Mouse (Mus musculus) midbrain, embryonic 10.5 days (tissue): Measurements from ENCODE around the gene Tgfbrap1. TPM values are rescaled to one million over a fixed set of nuclear protein-coding genes. Genes with fewer than 3 reads are reported as not detected.
"Not testable (repeated sequence)": the region's sequence is repeated elsewhere in the genome, so short reads cannot be mapped to it uniquely, and the experiment has no call there.

Experiments used
- DNase-seq: peaks from one replicate; pipeline ENCODE4 v3.0.0-alpha.2; 2017; ENCODE audit warnings: low spot score
- H3K27ac ChIP-seq: fragments of 300-500 bp; sonication (generic); replicated peaks from 2 replicates; pipeline ENCODE4 v1.5.1; 2016; ENCODE audit warnings: mild to moderate bottlenecking
- H3K27me3 ChIP-seq: fragments of 300-500 bp; sonication (generic); 2 replicates; pipeline ENCODE4 v1.6.1; 2016; ENCODE audit warnings: low read depth, mild to moderate bottlenecking; ENCODE audit not compliant: poor library complexity, severe bottlenecking
- H3K36me3 ChIP-seq: fragments of 300-500 bp; sonication (generic); 2 replicates; pipeline ENCODE4 v1.6.1; 2016; ENCODE audit warnings: mild to moderate bottlenecking, moderate library complexity
- H3K4me1 ChIP-seq: fragments of 300-500 bp; sonication (generic); 2 replicates; pipeline ENCODE4 v1.6.1; 2016
- H3K4me3 ChIP-seq: fragments of 300-500 bp; sonication (generic); 2 replicates; pipeline ENCODE4 v1.5.1; 2016; ENCODE audit warnings: mild to moderate bottlenecking, moderate library complexity
- H3K9me3 ChIP-seq: fragments of 300-500 bp; sonication (generic); replicated peaks from 2 replicates; pipeline ENCODE4 v1.6.1; 2016; ENCODE audit warnings: mild to moderate bottlenecking
- WGBS: fragments of 180-500 bp; shearing (Covaris S2); methylation state at CpG from one replicate; pipeline ENCODE4 v1.1.7; 2016; 5-methylcytosine and 5-hydroxymethylcytosine counted together
- microRNA-seq: library from miRNA; unstranded; fragments of <30 nt; microRNA quantifications from one replicate; pipeline ENCODE4, GENCODE M21; 2017
- polyA plus RNA-seq: library from polyadenylated mRNA; unstranded; fragments of >200 nt; fragmentation: Nextera tagmentation; extraction: Ambion mirVana; gene quantifications from 2 replicates; pipeline ENCODE4 v1.2.1, GENCODE M21; 2016

The Tgfbrap1 gene
- polyA plus RNA-seq, 1 experiment from 2014 or later = 13.5 TPM

DNA sequence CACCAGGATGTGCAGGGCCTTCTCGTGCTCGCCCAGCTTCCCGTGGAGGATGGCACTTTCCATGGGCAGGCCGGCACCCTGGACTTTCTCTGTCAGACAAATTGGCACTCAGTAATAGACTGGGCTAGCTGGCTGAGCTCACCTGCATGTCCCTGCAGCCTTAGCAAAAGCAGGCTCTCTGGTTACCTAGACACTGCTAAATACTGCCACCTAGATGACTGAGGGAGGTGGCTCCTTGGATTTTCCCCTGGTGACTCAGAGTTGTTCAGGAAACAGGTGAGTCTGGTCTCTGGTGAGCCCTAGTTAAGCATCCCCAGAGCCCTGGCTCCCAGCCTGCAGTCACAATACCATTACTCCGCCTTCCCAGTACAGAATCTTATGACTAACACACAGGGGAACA is 46.5 kb downstream of the Tgfbrap1 start:
- Histone ChIP-seq H3K36me3 (peaks cover 76% of the 10 kb centered on the region), H3K4me1 (no peaks in the 10 kb centered on the region; the same call in 1 of the 2 replicates), H3K27me3 (no peaks in the 10 kb centered on the region), H3K9me3 (no peaks in the 10 kb centered on the region), H3K4me3 (no peak overlapping the region), H3K27ac (no peak overlapping the region)
- no peak for DNase-seq
- WGBS = 90% methylated on average over 5 of the region's 5 CpGs

DNA sequence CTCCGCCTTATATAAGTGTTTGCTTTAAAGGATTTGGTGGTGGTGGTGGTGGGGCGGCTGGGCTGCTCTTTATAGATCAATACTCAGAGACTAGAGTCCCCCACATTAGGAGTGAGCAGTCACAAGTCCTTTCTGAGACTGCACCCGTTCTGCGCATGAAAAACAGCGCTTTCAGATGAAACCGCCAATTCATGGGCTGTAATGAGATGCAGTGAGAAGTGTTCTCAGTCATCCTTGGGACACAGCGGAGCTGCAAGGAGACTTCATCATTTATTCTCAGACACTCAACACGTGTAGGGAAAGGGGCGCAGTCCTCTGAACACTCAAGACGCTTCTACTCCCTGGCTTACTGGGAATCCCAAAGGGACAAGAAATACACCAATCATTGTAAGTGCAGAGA is 50.6 kb downstream of the Tgfbrap1 start:
- no peak for DNase-seq
- no peak overlapping the region for H3K27ac ChIP-seq
- no peak overlapping the region for H3K4me3 ChIP-seq
- 93% methylated on average over 10 of the region's 10 CpGs for WGBS
- H3K9me3 ChIP-seq = no peaks in the 10 kb centered on the region
- no peaks in the 10 kb centered on the region; the same call in 1 of the 2 replicates for H3K4me1 ChIP-seq
- peaks cover 39% of the 10 kb centered on the region for H3K36me3 ChIP-seq
- H3K27me3 ChIP-seq = no peaks in the 10 kb centered on the region

DNA sequence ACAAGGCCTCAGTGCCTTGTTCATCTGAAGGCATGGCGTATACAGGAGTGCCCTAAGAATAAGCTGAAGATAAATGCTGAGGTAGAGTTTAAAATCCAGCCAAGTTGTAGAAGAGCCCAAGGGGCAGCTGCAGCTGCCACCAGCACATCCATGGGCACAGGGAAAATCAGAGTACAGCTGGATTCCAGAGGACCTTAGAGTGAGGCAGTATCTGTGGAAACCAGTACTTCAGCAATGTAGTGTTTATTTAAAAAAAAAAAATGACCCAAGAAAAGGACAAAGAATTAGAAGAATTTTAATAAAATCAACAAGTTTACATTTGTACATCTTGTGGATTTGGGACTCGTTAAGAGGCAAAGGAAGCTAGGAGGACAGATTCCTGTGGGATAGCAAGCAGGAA is 51.4 kb downstream of the Tgfbrap1 start:
- Histone ChIP-seq H3K27ac (no peak overlapping the region), H3K4me3 (no peak overlapping the region), H3K27me3 (no peaks in the 10 kb centered on the region), H3K4me1 (no peaks in the 10 kb centered on the region; the same call in 1 of the 2 replicates), H3K36me3 (peaks cover 33% of the 10 kb centered on the region), H3K9me3 (no peaks in the 10 kb centered on the region)
- no peak for DNase-seq
- WGBS = 87% methylated on average over 2 of the region's 2 CpGs

DNA sequence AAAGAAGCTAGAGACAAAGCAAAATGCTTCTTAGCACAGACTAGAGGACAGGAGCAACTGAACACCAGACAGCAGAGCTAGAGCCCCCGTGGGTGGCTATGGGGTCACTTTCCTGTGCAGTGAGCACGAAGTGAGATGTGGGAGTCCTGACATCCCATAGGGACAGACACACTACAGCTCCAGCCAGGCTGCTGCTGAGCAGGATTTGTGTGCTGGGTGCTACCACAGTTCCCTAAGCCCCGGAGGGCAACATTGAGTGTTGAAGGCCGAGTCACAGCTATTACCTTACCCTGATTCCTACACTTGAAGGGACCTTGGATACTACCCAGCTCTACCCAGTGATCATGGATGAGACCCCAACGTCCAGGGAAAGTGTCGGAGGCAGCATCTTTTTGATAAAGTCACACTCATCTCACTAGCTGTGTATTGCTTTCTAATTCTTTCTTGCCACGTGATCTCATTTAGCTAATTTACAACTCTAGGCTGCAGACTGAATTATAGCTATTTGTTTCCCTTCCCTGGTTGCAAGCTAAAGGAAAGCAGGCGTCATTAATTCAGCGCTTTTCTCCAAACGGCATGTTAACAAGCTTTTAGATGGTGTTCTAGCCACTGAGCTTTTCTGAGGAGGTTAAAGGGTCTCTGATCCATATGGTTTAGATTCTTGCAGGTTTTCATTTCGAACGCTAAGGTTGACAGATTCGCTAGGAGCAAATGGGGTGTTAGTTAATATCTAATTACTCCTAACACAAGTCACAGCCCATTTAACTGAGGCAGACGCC is 53.0 kb downstream of the Tgfbrap1 start:
- H3K4me3 ChIP-seq = no peak overlapping the region
- H3K9me3 ChIP-seq = no peaks in the 10 kb centered on the region
- DNase-seq = no peak
- WGBS = 81% methylated on average over 14 of the region's 14 CpGs
- no peaks in the 10 kb centered on the region for H3K27me3 ChIP-seq
- no peak overlapping the region for H3K27ac ChIP-seq
- H3K4me1 ChIP-seq = no peaks in the 10 kb centered on the region; the same call in 1 of the 2 replicates
- H3K36me3 ChIP-seq = peaks cover 17% of the 10 kb centered on the region

DNA sequence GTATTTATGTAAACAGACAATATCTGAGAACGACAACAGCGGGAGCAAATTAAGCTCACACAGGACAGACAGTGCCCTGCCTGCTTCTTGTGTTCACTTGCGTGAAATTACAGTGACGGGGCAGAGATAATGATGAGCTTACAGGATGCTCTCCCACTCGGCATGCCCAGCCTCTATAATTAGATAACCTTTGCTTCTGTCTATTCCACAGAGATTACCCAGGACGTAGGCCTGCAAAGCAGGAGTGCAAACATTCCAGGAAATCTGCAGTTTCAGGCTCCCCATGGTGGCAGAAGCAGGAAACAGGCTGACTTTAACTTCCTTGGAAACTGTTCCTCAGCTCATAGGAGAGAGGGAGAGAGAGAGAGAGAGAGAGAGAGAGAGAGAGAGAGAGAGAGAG is 56.2 kb downstream of the Tgfbrap1 start:
- H3K9me3 ChIP-seq = no peaks in the 10 kb centered on the region
- no peaks in the 10 kb centered on the region for H3K36me3 ChIP-seq
- no peaks in the 10 kb centered on the region for H3K4me1 ChIP-seq
- DNase-seq = no peak
- 71% methylated on average over 6 of the region's 6 CpGs for WGBS
- H3K27me3 ChIP-seq = no peaks in the 10 kb centered on the region
- no peak overlapping the region for H3K27ac ChIP-seq
- H3K4me3 ChIP-seq = no peak overlapping the region

DNA sequence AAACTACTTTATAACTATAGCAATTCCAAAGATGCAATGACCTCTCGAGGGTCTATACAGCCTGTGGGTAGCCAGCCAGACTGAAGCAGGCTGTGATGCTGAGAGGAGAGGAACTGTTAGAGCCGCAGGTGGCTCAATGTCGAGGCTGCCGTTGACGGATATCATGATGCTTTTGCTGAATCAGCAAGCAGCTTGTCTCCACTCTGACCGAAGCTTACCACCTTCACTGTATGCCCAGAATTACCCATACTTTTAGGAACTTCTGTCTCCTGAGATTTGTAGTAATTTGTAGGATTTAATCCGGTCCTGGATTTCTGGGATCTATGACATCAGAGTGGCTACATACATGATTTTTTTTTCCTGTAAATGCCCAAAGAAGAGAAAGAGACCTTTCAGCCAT is 62.4 kb downstream of the Tgfbrap1 start:
- Histone ChIP-seq H3K36me3 (no peaks in the 10 kb centered on the region), H3K4me3 (no peak overlapping the region), H3K4me1 (no peaks in the 10 kb centered on the region), H3K27me3 (no peaks in the 10 kb centered on the region), H3K9me3 (no peaks in the 10 kb centered on the region), H3K27ac (no peak overlapping the region)
- 90% methylated on average over 7 of the region's 7 CpGs for WGBS
- no peak for DNase-seq

DNA sequence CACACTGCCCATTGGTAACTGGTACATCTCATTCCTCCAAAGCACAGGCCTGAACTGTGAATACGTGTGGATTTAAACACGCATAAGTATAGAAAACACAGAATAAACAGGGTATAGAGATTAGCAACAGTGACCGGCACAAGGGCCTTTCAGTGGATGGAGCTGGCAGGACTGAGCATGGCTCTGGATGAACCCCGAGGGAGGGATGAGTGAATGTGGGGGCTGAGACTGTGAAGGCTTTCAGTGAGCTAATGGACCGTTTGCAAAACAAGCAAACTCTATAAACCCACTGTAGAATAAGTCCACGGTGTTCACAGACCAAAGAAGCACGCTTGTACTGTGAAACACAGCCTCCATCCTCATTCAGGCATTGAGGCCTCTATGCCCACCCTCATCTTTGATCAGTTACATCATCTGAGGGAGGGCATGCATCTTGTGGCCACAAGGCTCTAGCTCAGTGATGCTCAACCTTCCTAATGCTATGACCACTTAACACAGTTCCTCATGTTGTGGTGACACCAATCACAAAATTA is 83.2 kb downstream of the Tgfbrap1 start:
- not testable (repeated sequence) for H3K4me3 ChIP-seq, H3K9me3 ChIP-seq, DNase-seq, H3K36me3 ChIP-seq, H3K27me3 ChIP-seq, H3K4me1 ChIP-seq, H3K27ac ChIP-seq
- WGBS = 88% methylated on average over 7 of the region's 7 CpGs

DNA sequence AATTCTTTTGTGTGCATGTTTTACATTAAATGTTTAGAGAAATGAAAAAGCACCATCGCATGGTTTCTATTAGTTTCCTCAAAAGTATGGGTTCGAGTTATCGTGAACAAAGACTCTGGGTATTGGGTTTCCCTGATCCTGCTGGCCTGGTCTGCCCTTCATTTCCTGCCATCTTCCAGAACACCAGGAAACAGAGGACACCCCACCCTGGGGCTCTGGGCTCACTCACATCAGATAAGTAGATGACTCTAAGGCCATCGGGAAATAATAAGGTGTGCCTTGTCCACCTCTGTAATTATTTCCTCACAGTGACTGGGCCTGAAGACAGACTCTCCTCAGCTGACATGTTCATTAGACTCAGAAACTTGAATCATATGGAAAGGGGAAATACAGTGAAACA is 88.0 kb downstream of the Tgfbrap1 start:
- Histone ChIP-seq H3K27me3 (no peaks in the 10 kb centered on the region), H3K27ac (no peak overlapping the region), H3K4me3 (no peak overlapping the region), H3K9me3 (no peaks in the 10 kb centered on the region), H3K36me3 (no peaks in the 10 kb centered on the region), H3K4me1 (peaks cover 11% of the 10 kb centered on the region)
- DNase-seq = no peak
- 83% methylated on average over 4 of the region's 4 CpGs for WGBS

DNA sequence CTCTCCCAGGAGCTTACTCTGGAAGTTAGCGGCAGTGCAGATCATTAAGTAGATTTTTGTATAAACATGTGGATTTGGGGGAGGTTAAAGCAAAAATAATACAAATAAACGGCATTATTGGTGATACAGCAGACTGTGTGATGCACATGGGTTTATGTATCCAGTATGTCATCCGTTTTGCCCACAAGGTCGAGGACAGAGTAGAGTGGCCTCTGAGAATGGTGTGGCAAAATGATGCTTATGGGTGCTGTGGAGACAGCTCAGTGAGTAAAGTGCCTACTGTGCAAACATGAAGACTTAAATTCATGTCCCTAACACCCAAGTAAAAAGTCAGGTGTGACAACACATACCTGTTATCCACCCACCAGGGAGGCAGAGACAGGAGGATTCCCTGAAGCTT is 91.9 kb downstream of the Tgfbrap1 start:
- WGBS = 86% methylated on average over 4 of the region's 4 CpGs
- Histone ChIP-seq H3K27me3 (no peaks in the 10 kb centered on the region), H3K9me3 (no peaks in the 10 kb centered on the region), H3K4me1 (peaks cover 11% of the 10 kb centered on the region), H3K27ac (peak overlapping the region; percentile 2; the same call in 1 of the 2 replicates), H3K36me3 (no peaks in the 10 kb centered on the region), H3K4me3 (no peak overlapping the region)
- no peak for DNase-seq

DNA sequence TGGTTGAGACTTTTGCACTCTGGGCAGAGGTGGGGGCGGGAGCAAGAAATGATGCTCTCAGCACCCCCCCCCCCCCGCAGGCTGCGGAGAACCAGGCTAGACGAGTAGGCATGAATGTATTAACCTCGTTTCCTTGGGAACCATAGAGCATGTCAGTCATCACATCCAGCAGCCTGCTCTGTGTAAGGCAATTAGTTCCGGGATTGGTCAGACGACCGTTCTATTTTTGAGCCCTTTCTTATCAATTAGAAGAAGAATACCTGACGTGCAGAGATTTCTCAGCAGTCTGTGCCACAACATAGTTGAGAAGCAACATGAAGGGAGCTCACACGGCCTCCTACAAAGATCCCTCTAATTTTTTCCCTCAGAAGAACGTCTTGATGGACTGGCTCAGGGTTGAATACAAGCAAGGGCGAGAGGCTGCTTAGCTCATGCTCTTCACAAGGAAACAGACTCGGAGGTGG is 92.4 kb downstream of the Tgfbrap1 start:
- Histone ChIP-seq H3K4me3 (no peak overlapping the region), H3K27me3 (no peaks in the 10 kb centered on the region), H3K4me1 (peaks cover 11% of the 10 kb centered on the region), H3K27ac (peak overlapping the region; percentile 2; the same call in 1 of the 2 replicates), H3K36me3 (no peaks in the 10 kb centered on the region), H3K9me3 (no peaks in the 10 kb centered on the region)
- WGBS = 53% methylated on average over 13 of the region's 13 CpGs
- peak; percentile 26 for DNase-seq

Small RNA genes within 50 kb of the gene (microRNA-seq; reads per million reads assigned to microRNA genes)
- gene Gm24001 = not detected

Other genes with a start within 250 kb of the Tgfbrap1 start
- gene Mrps9, start 247.4 kb downstream of the Tgfbrap1 start, polyA plus RNA-seq = 56.2 and 58.7 TPM in 2 replicates
- gene Gpr45, start 145.8 kb downstream of the Tgfbrap1 start, polyA plus RNA-seq = 14.1 and 17.6 TPM in 2 replicates
- 41.3 and 43.8 TPM in 2 replicates for gene AI597479, start 73 bp upstream of the Tgfbrap1 start, polyA plus RNA-seq
- 6.8 and 7.1 TPM in 2 replicates for gene Fhl2, start 98.3 kb upstream of the Tgfbrap1 start, polyA plus RNA-seq